Mouse (Mus musculus) central nervous system, embryonic 11.5 days (tissue): ENCODE results near the gene Gnai3. TPM values are rescaled to one million over a fixed set of nuclear protein-coding genes. Genes with fewer than 3 reads are reported as not detected.

ENCODE experiments used
- polyA plus RNA-seq: library from polyadenylated mRNA; depleted of rRNA; stranded (reverse); fragments of >200 nt; gene quantifications from 2 replicates; pipeline ENCODE4 v1.2.3, GENCODE M21; 2012; rRNA removed

The Gnai3 gene
- polyA plus RNA-seq = 113 and 128 TPM in 2 replicates

GRCm38 (mm10) chr3:108145534-108146445 lies at the start of gene Gnai3:
Gene Gnai3, minus strand, starts transcription at chr3:108146146.

DNA sequence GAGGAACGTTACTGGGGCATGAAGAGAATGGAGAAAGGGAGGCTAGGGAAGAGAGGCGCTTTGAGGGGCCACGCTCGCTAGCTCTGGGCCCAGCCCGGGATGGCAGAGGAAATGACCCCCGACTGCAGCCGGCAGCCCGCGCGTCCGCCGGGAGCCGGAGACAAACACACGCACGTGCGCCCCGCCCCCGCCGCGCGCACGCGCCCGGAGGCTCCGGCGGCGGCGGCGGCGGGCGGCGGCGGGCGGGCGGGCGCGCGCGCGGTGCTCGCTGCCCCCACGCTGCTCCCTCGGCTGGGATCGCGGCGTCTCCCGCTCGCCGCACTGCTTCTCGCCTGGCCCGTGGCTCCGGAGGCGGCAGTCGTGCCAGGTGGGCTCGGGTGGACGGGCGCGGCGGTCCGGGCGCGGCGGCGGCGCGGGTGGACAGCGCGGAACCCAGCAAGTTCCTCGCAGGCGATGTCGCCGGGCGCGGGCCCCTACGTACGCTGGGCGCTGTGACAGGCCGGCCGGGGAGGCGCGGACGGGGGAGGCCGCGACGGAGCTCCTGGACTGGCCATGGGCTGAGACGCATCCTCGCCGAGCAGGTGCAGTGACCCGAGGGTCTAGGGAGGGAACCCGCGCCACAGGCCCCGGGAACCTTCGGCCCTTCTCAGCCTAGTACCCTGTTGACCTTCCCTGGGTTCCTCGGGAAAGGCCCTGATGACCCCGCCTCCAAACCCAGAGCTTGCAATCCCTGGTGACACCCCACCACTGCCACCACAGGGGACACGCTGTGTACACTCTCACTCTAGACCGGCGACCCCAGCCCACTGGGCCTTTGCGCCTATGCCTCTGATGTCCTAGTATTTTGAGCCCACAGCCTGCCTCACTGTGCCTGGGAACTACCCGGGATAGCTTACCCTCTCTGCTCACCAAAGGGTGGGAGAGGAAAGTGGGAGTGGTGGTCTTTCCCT lies 40.4 kb upstream of the Gnai3 start, which contains the start of gene Amigo1:
Amigo1 (plus strand) TSS at position 238 of the 950 bp plus-strand sequence.

DNA sequence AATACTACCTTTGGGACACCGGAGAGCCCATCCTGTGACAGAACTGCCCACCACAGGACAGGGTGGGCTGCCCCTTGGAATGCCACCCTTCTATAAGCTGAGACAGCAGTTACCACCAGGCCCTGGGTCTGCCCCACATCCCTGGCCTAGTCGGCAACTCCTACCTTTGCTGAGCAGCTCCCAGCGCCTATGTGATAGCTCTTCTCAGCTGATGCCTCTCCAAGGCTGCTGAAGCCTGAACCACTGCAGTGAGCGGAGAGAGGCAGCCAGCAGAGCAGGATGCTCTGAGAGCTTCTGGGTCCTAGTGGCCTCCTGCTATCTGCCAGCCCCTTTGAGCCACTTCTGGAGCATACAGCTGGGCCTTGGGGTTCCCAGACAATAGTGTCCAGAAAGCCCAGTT lies 8.7 kb upstream of the Gnai3 start, which contains the start of gene Gpr61:
Gpr61 (minus strand) TSS at position 227 of the 400 bp plus-strand sequence.

GRCm38 (mm10) chr3:108092536-108093115 lies 53.3 kb downstream of the Gnai3 start, which contains the start of gene Gnat2:
Gene Gnat2, plus strand, starts transcription at chr3:108092789.

DNA sequence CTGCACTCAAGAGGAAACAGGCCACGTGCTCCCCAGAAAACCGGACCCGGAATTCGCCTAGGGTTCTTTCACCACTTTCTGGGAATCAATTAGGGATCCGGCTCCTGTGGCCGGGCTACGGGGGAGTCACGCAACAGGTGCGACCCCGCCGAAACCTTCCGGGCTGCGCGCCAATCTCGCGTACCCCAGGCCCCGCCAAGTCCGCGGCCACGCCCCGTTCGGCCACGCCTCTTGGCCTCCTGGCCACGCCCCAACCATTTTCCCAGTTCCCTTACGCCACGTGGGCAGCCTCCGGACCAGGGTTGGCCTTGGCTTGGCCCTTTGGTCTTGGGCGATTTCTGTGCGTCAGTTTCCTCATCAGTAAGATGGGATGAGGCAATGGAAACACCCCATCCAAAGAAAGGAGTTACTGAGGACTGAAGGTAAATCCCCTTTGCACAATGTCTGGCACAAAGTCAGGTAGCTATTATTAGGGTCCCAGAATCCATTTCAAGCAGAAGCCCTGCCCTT lies 59.4 kb downstream of the Gnai3 start, which contains the start of gene Ampd2:
Ampd2 (minus strand) TSS at position 182 of the 510 bp plus-strand sequence.

Other genes starting within 250 kb of the Gnai3 start
- 45.9 and 46.4 TPM in 2 replicates for gene Gstm7, start 214.3 kb downstream of the Gnai3 start, polyA plus RNA-seq
- 6.6 and 7.8 TPM in 2 replicates for gene Gstm6, start 202.4 kb downstream of the Gnai3 start, polyA plus RNA-seq
- 0.12 and 0.15 TPM in 2 replicates for gene Gstm3, start 176.9 kb downstream of the Gnai3 start, polyA plus RNA-seq
- gene Gstm2, start 159.7 kb downstream of the Gnai3 start, polyA plus RNA-seq = 12.0 and 24.8 TPM in 2 replicates
- gene Gstm1, start 128.2 kb downstream of the Gnai3 start, polyA plus RNA-seq = 18.9 and 24.1 TPM in 2 replicates
- gene Gstm4, start 101.3 kb downstream of the Gnai3 start, polyA plus RNA-seq = 9.9 and 12.1 TPM in 2 replicates
- 53.1 and 80.6 TPM in 2 replicates for gene Ampd2, start 59.5 kb downstream of the Gnai3 start, polyA plus RNA-seq
- gene Gnat2, start 53.4 kb downstream of the Gnai3 start, polyA plus RNA-seq = 0.70 and 0.80 TPM in 2 replicates
- gene Gpr61, start 8.7 kb upstream of the Gnai3 start, polyA plus RNA-seq = 0.31 and 0.49 TPM in 2 replicates
- 5.8 and 7.9 TPM in 2 replicates for gene Amigo1, start 40.2 kb upstream of the Gnai3 start, polyA plus RNA-seq
- gene Cyb561d1, start 55.1 kb upstream of the Gnai3 start, polyA plus RNA-seq = 6.1 and 6.2 TPM in 2 replicates
- 28.3 and 33.0 TPM in 2 replicates for gene Atxn7l2, start 64.8 kb upstream of the Gnai3 start, polyA plus RNA-seq
- 1.0 and 1.2 TPM in 2 replicates for gene Sypl2, start 80.5 kb upstream of the Gnai3 start, polyA plus RNA-seq
- 173 and 208 TPM in 2 replicates for gene Psma5, start 110.8 kb upstream of the Gnai3 start, polyA plus RNA-seq
- gene Sort1, start 137.9 kb upstream of the Gnai3 start, polyA plus RNA-seq = 39.7 and 41.4 TPM in 2 replicates
- 0.47 and 1.5 TPM in 2 replicates for gene Mybphl, start 218.8 kb upstream of the Gnai3 start, polyA plus RNA-seq
- 104 and 117 TPM in 2 replicates for gene Psrc1, start 237.7 kb upstream of the Gnai3 start, polyA plus RNA-seq